Mouse (Mus musculus): Measurements from ENCODE around the gene Hnrnpf. TPM values are rescaled to one million over a fixed set of nuclear protein-coding genes. Genes with fewer than 3 reads are reported as not detected.
A peak's percentile ranks its signal among the peaks of the same experiment; 100 is the strongest.

Gene Hnrnpf
- polyA plus RNA-seq, 1 experiment from 2014 or later: 270 TPM

DNA sequence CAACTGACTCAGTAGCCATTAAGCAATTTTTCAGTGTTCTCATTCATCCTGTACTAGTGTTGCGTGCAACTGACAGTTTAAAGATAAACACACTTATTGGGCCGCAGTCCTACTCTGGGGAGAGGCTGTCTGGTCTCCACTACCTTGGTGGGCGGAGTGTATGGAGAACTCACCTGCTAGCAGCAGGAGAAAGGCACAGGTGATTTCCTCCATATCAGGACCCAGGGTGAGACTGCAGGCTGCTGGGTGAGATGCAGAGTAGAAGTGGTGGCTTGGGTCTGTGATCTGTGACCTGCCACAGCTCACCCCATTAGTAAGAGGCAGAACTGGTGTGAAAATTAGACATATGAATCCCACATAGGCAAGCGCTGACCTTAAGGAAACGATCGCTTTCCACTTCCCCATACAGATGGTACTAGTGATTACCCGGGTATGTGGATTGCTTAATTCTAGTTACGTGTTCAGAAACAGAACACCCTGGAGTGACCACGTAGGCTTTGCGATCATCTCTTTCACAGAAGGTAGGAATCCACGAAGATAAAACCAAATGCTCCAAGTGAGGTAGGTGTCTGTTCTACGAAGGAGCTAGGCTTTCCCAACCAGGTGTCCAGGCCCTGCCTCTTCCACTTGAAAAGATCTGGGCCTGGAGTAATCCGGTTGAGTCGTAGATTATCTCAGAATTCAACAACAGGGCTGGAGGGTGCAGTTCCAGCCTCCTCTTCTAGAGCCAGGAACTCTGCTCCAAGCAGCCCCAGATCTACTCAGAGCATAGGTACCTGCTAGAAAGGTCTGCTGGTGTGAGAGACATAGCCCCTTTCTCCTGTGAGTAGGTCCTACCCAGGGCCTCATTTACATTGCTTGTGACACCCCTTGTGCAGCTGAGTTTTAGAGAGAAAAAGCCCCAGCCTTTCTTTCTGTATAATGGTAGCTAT, 35.8 kb downstream of the Hnrnpf start:
- no peaks in the 10 kb centered on the region for H3K9me3 ChIP-seq (ENCODE audit: low read length)
- H3K4me3 ChIP-seq (ENCODE audit: low read depth, low read length): no peak overlapping the region
- no peak overlapping the region for H3K27ac ChIP-seq (ENCODE audit: low read depth)
- no peak overlapping the region for H3K4me2 ChIP-seq (ENCODE audit: low read depth, low read length)
- TF ChIP-seq CTCF (IDR thresholded peaks at IDR 0.05; ENCODE audit: low read depth): no peak
- TF ChIP-seq EP300 (IDR thresholded peaks at IDR 0.05; ENCODE audit: low read depth): no peak
- H3K36me3 ChIP-seq (replicated peaks; ENCODE audit: insufficient read depth, low read length): no peaks in the 10 kb centered on the region
- no peak overlapping the region for H3K9ac ChIP-seq (replicated peaks)
- ATAC-seq: no peak
- no peaks in the 10 kb centered on the region for H3K27me3 ChIP-seq (ENCODE audit: insufficient read depth, low read length)
- 63% methylated on average over 14 of the region's 14 CpGs for WGBS (ENCODE audit: insufficient replicate concordance)
- DNase-seq: no peak
- no peaks in the 10 kb centered on the region for H3K4me1 ChIP-seq (ENCODE audit: insufficient read depth)

DNA sequence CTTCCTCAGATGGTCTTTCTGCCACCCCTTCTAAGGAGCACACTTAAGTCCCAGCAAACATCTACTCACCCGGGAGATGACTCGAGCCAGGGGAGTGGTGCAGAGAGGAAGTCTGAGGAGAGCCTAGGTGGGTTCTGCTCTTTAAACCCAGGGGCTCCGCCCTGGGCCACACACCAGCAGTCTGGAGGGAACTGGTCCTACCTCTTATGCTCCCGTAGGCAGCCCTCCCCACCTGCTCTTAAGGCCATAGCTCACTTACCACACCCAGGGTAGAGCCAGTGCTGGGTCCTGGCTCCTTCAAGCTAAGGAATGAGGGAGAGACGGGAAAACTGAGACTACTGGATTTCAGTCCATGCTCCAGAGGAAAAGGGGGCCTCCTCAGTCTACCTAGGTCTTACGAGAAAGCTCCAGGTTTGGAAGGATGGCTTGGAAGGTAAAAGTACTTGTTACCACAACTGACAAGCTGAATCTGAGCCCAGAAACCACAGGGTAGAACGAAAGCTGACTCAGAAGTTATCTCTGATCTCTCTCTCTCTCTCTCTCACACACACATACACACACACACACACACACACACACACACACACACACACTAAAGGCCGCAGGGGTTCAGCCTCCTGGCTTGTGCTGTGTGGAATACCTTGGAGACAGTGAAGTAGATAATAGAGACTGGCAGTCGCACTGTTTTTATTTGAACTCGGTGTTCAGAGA, 37.3 kb downstream of the Hnrnpf start, which contains the start of gene Fxyd4:
Fxyd4 (minus strand) TSS at position 471 of the 711 bp plus-strand sequence.
- Histone ChIP-seq H3K4me2 (ENCODE audit: low read depth, low read length) (no peak within 1 kb of the TSS), H3K4me3 (ENCODE audit: low read depth, low read length) (no peak within 1 kb of the TSS), H3K27ac (ENCODE audit: low read depth) (no peak within 1 kb of the TSS), H3K9ac (replicated peaks) (no peak within 1 kb of the TSS), H3K36me3 (replicated peaks; ENCODE audit: insufficient read depth, low read length) (no peaks in the 10 kb centered on the region), H3K27me3 (ENCODE audit: insufficient read depth, low read length) (no peaks in the 10 kb centered on the region), H3K4me1 (ENCODE audit: insufficient read depth) (no peaks in the 10 kb centered on the region), H3K9me3 (ENCODE audit: low read length) (no peaks in the 10 kb centered on the region)
- no peak for TF ChIP-seq CTCF (IDR thresholded peaks at IDR 0.05; ENCODE audit: low read depth)
- ATAC-seq: no peak
- 63% methylated on average over 10 of the region's 10 CpGs for WGBS (ENCODE audit: insufficient replicate concordance)
- no peak for DNase-seq

DNA sequence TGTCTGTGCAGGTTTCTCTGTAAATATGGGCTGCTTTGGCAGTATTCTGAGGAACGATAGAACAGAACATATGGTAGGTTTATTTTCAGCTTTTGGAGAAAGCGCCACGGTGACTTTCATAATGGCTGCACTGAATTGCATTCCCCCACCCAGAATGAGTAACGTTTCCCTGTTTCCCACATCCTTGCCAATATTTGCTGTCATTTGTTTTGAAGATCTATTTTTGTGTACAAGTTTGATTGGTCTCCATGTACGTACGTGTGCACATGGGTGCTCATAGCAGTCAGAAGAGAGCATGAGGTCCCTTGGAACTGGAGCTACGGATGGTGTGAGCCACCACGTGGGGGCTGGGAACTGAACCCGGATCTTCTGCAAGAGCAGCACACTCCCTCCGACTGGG, 38.8 kb downstream of the Hnrnpf start:
- Histone ChIP-seq H3K4me1 (ENCODE audit: insufficient read depth) (no peaks in the 10 kb centered on the region), H3K9ac (replicated peaks) (no peak overlapping the region), H3K4me3 (ENCODE audit: low read depth, low read length) (no peak overlapping the region), H3K27me3 (ENCODE audit: insufficient read depth, low read length) (no peaks in the 10 kb centered on the region), H3K9me3 (ENCODE audit: low read length) (no peaks in the 10 kb centered on the region), H3K27ac (ENCODE audit: low read depth) (no peak overlapping the region), H3K4me2 (ENCODE audit: low read depth, low read length) (no peak overlapping the region), H3K36me3 (replicated peaks; ENCODE audit: insufficient read depth, low read length) (no peaks in the 10 kb centered on the region)
- WGBS (ENCODE audit: insufficient replicate concordance): 78% methylated on average over 10 of the region's 10 CpGs
- no peak for DNase-seq
- TF ChIP-seq EP300 (IDR thresholded peaks at IDR 0.05; ENCODE audit: low read depth): no peak
- TF ChIP-seq CTCF (IDR thresholded peaks at IDR 0.05; ENCODE audit: low read depth): no peak
- no peak for ATAC-seq

DNA sequence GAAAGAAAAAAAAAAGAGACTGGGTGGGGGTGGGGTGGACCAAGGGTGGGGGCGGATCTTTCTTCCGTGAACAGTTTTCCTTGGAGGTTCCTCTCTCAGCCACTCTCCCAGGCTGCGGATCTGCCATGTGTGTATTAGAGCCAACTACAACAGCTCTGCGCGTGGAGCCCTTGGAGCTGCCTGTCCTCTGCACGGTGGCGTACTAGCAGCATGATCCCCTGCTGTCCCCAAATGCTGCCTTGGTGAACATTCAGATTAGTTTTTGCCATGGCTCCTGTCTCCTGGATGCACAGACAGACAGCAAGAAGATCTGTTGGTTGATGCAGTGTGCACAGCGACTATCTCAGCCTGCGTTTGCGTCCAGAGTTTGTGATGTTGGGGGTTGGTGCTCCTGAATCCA, 42.6 kb downstream of the Hnrnpf start:
- DNase-seq (no peak), ATAC-seq (no peak)
- TF ChIP-seq EP300 (IDR thresholded peaks at IDR 0.05; ENCODE audit: low read depth) (no peak), CTCF (IDR thresholded peaks at IDR 0.05; ENCODE audit: low read depth) (no peak)
- Histone ChIP-seq H3K4me1 (ENCODE audit: insufficient read depth) (no peaks in the 10 kb centered on the region), H3K4me3 (ENCODE audit: low read depth, low read length) (no peak overlapping the region), H3K27me3 (ENCODE audit: insufficient read depth, low read length) (no peaks in the 10 kb centered on the region), H3K9me3 (ENCODE audit: low read length) (no peaks in the 10 kb centered on the region), H3K9ac (replicated peaks) (no peak overlapping the region), H3K27ac (ENCODE audit: low read depth) (no peak overlapping the region), H3K4me2 (ENCODE audit: low read depth, low read length) (no peak overlapping the region), H3K36me3 (replicated peaks; ENCODE audit: insufficient read depth, low read length) (no peaks in the 10 kb centered on the region)
- 80% methylated on average over 10 of the region's 10 CpGs for WGBS (ENCODE audit: insufficient replicate concordance)

DNA sequence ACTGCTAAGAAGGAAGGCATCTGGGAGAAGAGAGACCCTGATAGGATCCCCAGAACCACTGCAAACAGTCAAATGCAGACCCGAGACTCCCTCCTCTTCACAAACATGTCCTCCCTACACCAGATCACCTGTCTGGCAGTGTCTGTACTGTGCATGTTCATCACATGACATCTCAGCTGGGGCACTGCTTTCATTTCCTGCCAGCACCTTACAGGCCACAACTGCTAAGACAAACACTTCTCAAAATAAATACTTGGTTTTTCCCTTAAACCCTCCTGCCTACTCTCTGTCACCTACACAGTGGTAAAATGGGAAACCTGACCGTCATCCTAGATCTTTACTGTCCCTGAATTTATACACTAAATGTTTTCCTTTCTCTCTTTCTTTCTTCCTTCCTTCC, 43.8 kb downstream of the Hnrnpf start:
- H3K4me3 ChIP-seq (ENCODE audit: low read depth, low read length): no peak overlapping the region
- no peaks in the 10 kb centered on the region for H3K36me3 ChIP-seq (replicated peaks; ENCODE audit: insufficient read depth, low read length)
- DNase-seq: no peak
- TF ChIP-seq EP300 (IDR thresholded peaks at IDR 0.05; ENCODE audit: low read depth): no peak
- H3K9ac ChIP-seq (replicated peaks): no peak overlapping the region
- WGBS (ENCODE audit: insufficient replicate concordance): 71% methylated on average over 2 of the region's 2 CpGs
- ATAC-seq: no peak
- H3K27ac ChIP-seq (ENCODE audit: low read depth): no peak overlapping the region
- no peaks in the 10 kb centered on the region for H3K27me3 ChIP-seq (ENCODE audit: insufficient read depth, low read length)
- no peaks in the 10 kb centered on the region for H3K9me3 ChIP-seq (ENCODE audit: low read length)
- H3K4me1 ChIP-seq (ENCODE audit: insufficient read depth): no peaks in the 10 kb centered on the region
- H3K4me2 ChIP-seq (ENCODE audit: low read depth, low read length): no peak overlapping the region

DNA sequence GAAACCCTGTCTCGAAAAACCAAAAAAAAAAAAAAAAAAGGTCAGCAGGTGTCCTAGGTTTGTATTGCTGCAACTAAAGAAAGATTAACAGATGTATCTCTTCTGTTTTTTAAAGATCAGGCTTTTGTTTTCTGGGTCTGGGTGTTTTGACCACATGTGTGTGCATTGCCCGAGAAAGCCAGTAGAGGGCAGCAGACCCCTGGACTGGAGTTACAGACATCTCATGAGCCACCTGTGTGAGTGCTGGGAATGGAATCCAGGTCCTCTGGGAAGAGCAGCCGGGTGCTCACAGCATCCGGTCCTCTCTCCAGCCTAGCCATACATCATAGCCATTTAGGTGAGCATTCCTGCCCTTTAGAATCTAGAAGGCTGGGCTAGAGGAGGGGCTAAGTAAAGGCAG, 52.2 kb downstream of the Hnrnpf start:
- Histone ChIP-seq H3K4me2 (ENCODE audit: low read depth, low read length) (no peak overlapping the region), H3K9me3 (ENCODE audit: low read length) (peaks cover 2% of the 10 kb centered on the region; the same call in 1 of the 2 replicates), H3K9ac (replicated peaks) (no peak overlapping the region), H3K27ac (ENCODE audit: low read depth) (no peak overlapping the region), H3K4me1 (ENCODE audit: insufficient read depth) (no peaks in the 10 kb centered on the region), H3K4me3 (ENCODE audit: low read depth, low read length) (no peak overlapping the region), H3K36me3 (replicated peaks; ENCODE audit: insufficient read depth, low read length) (no peaks in the 10 kb centered on the region), H3K27me3 (ENCODE audit: insufficient read depth, low read length) (no peaks in the 10 kb centered on the region)
- WGBS (ENCODE audit: insufficient replicate concordance): 75% methylated on average over 4 of the region's 4 CpGs
- peak; percentile 51 for TF ChIP-seq CTCF (IDR thresholded peaks at IDR 0.05; ENCODE audit: low read depth)
- no peak for TF ChIP-seq EP300 (IDR thresholded peaks at IDR 0.05; ENCODE audit: low read depth)
- ATAC-seq (no peak), DNase-seq (peak; percentile 30)

Measured in liver, postnatal 0 days (tissue).